Mouse (Mus musculus): Measurements from ENCODE around the gene Ldb1. TPM values are rescaled to one million over a fixed set of nuclear protein-coding genes. Genes with fewer than 3 reads are reported as not detected.

The Ldb1 gene
- 184 and 203 TPM in 2 replicates for total RNA-seq (2017)

- peak; percentile 19 to 51; a peak in 3 of 4 replicates for ATAC-seq (replicated peaks in 1 of 2; ENCODE audit: insufficient read depth in 1 of 2, low FRiP score in 2 of 2, low TSS enrichment in 1 of 2, low read depth in 1 of 2, poor library complexity in 2 of 2, severe bottlenecking in 2 of 2)
Observed at GRCm38 (mm10) chr19:46044993-46045695, at the start of gene Ldb1. TSS of gene Ldb1 (minus strand) at chr19:46045214.

DNA sequence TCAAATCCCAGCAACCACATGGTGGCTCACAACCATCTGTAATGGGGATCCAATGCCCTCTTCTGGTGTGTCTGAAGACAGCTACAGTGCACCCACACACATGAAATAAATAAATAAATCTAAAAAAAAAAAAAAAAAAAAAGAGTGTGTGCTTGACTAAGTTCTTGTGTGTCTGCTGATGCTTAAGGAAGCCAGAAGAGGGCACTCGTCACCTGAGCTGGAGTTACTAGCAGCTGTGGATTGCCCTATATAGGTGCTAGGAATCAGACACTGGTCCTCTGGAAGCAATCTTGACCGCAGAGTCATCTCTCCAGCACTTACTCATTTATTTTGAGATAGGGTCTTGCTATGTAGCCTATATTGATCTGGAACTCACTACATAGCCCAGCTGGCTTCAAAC is 49.1 kb upstream of the Ldb1 start:
- no peak for ATAC-seq (replicated peaks in 1 of 2; ENCODE audit: insufficient read depth in 1 of 2, low FRiP score in 2 of 2, low TSS enrichment in 1 of 2, low read depth in 1 of 2, poor library complexity in 2 of 2, severe bottlenecking in 2 of 2)

DNA sequence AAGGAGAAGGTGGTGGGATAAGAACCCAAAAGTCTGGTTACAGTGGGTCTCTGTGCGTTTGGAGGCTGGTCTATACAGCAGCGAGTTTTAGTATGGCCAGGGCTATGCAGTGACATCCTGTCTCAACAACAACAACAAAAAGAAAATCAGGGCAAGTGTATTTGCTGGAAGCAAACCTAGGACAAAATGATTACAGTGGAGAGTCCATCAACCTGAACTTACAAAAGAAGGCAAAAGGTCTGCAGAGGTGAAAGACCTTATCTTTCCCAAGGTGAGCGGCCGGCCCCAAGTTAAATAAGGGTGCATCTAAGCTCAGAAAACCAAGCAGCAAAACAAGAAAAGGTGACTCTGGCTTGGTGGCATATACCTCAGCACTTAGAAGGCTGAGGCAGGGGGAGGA is 46.6 kb upstream of the Ldb1 start:
- no peak for ATAC-seq (replicated peaks in 1 of 2; ENCODE audit: insufficient read depth in 1 of 2, low FRiP score in 2 of 2, low TSS enrichment in 1 of 2, low read depth in 1 of 2, poor library complexity in 2 of 2, severe bottlenecking in 2 of 2)

DNA sequence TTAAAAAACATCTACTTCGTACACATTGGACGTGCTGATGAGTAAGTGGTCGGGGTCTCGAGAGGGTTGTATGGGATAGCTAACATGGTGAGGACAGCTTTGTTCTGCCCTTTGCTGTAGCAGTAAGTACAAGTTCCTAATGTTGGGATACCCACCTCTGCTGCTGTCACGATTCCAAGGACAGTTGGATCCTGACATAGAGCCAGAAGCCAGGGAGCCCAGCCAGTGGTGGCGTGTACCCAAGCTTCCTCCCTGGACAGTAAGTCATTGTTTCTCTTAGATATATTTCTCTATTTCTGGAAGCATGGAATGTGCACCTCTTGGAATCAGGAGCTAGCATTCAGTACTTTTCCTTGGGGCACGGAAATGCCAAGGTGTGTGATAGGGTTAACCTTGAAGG is 42.9 kb upstream of the Ldb1 start:
- no peak for ATAC-seq (replicated peaks in 1 of 2; ENCODE audit: insufficient read depth in 1 of 2, low FRiP score in 2 of 2, low TSS enrichment in 1 of 2, low read depth in 1 of 2, poor library complexity in 2 of 2, severe bottlenecking in 2 of 2)

DNA sequence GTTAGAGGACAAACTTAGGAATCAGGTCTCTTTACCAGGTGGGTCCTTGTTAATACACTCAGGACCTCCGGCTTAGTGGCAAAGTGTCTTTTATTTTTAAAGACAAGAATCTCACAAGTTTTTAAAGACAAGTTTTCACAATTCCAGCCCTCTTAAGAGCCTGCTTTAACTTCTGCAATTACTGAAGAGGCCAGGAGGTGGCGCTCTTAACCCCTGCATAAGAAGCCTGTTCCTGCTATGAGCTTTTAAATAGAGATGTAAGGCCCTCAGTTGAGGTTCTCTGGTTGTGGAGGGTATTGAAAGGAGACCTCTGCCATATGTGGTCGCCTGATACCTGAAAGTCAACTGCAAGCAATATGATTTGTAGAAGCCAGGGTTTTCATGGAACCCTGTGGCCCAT is 41.3 kb upstream of the Ldb1 start:
- peak; percentile 53 to 62; a peak in 3 of 4 replicates for ATAC-seq (replicated peaks in 1 of 2; ENCODE audit: insufficient read depth in 1 of 2, low FRiP score in 2 of 2, low TSS enrichment in 1 of 2, low read depth in 1 of 2, poor library complexity in 2 of 2, severe bottlenecking in 2 of 2)

DNA sequence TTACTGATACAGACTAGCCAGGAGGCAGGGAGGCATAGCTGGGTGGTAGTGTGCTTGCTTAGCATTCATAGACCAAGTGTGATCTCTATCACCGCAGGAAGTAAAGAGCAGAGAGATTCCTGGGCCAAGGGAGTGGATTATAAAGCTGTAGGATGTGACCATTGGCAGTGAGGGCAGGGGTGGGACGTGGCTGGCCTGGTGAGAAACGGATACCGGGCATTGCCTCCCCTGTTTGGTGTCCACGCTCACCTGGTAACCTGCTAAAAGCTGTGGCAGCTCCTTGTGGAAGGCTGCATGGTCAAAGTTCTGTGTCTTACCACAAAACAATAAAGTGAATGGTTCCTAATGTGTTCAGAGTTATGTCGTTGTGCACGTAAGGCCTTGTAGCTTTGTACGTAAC is 40.2 kb upstream of the Ldb1 start:
- ATAC-seq (replicated peaks in 1 of 2; ENCODE audit: insufficient read depth in 1 of 2, low FRiP score in 2 of 2, low TSS enrichment in 1 of 2, low read depth in 1 of 2, poor library complexity in 2 of 2, severe bottlenecking in 2 of 2) = no peak

DNA sequence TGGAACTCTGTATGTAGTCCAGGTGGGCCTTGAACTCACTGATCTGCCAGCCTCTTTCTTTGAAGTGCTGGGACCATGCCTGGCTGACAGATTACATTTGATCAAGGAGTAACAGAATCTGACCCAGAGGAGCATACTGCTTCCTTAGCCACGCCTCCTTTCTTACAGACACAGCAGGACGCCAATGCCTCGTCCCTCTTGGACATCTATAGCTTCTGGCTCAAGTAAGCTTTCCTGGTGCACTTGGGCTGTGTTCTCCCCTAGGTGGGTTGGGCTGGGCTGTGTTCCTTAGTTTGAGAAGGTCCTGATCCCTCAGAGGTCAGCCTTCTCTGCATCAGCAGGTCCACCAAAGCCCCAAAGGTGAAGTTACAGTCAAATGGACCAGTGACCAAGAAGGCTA is 33.5 kb upstream of the Ldb1 start:
- ATAC-seq (replicated peaks in 1 of 2; ENCODE audit: insufficient read depth in 1 of 2, low FRiP score in 2 of 2, low TSS enrichment in 1 of 2, low read depth in 1 of 2, poor library complexity in 2 of 2, severe bottlenecking in 2 of 2) = no peak

DNA sequence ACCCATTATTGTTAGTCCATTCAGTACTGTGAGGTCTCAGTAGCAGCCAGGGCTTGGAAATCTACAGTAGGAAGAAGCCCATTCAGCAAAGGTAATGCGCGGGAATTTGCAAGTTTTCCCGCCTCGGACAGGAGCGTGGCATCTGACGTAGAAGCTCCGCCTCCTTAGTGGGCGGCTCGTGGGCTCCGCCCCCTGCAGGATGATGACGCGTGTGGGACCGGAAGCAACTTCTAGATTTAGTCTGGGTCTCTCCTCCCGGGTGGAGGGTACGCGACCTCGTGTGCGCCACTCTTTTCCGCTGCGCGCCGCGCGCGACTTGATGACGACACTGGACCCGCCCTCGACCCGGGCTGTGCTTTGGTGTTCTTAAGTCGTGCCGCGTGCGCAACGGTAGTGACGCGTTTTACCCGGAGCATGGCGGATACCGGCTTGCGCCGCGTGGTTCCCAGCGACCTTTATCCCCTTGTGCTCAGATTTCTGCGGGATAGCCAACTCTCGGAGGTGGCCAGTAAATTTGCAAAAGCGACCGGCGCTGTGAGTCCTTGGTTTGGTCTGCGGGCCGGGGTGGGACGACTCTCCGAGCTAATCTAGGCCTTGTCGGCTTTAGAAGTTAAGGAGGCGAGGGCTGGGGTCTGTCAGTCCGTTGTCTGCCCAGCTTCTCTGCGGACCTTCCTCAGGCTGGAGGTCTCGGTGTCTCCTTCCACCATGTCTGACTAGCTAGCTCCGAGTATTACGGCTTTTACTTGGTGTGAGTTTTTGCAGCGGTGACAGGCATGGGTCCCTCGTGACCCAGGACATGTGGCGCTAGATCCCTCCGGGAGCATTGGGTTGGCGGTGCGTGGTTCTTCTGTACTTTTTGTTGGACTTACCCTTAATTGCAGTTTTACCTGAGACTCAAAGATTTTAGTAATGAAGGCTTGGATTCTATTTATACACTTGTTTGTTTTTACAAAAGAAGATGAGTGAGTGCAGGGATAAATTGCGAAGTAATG is 30.9 kb upstream of the Ldb1 start, which contains the start of gene Nolc1:
TSS of gene Nolc1 (plus strand) at position 248 of the 992 bp plus-strand sequence.
- peak; percentile 96 to 97 for ATAC-seq (replicated peaks in 1 of 2; ENCODE audit: insufficient read depth in 1 of 2, low FRiP score in 2 of 2, low TSS enrichment in 1 of 2, low read depth in 1 of 2, poor library complexity in 2 of 2, severe bottlenecking in 2 of 2)

- ATAC-seq (replicated peaks in 1 of 2; ENCODE audit: insufficient read depth in 1 of 2, low FRiP score in 2 of 2, low TSS enrichment in 1 of 2, low read depth in 1 of 2, poor library complexity in 2 of 2, severe bottlenecking in 2 of 2) = no peak
Observed at GRCm38 (mm10) chr19:46074266-46074665, 29.3 kb upstream of the Ldb1 start.

DNA sequence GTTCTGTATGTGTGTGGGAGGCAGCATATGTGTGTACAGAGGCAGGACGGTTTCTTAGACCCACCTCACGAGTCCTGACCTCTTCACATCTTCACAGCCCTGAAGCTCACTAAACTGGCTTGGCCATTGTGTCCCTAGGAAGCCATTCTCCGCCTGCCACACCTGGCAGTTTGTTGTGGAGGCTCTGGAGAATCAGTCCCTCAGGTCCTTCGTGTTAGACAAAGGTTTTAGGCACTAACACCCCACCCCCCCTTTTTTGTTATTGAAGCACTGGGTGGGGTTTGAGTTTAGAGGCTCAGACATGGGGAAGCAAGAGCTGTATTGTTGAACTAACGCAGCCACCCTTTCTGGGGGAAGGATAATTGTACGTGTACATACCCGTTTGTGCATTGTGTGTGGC is 28.3 kb upstream of the Ldb1 start:
- no peak for ATAC-seq (replicated peaks in 1 of 2; ENCODE audit: insufficient read depth in 1 of 2, low FRiP score in 2 of 2, low TSS enrichment in 1 of 2, low read depth in 1 of 2, poor library complexity in 2 of 2, severe bottlenecking in 2 of 2)

DNA sequence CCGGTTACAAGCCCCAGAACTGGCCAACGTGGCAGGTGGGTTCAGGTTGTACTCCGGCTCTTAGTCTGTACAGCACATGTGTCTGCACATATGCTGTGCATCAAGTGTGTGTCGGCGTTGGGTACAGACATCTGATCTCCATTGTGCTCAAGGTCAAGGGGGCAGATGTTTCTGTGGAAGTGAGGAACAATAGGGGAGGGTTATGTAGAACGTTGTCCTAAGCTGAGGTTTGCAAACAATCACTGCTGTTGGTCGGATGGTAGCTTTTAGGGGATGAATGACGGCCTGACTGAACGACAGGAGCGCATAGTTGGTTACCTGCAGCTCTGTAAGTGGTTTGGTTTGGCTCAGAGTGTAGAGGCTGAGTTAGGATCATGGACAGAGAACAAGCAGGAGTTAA is 23.0 kb upstream of the Ldb1 start:
- no peak for ATAC-seq (replicated peaks in 1 of 2; ENCODE audit: insufficient read depth in 1 of 2, low FRiP score in 2 of 2, low TSS enrichment in 1 of 2, low read depth in 1 of 2, poor library complexity in 2 of 2, severe bottlenecking in 2 of 2)

GRCm38 (mm10) chr19:46060845-46061244 is 15.8 kb upstream of the Ldb1 start:
- ATAC-seq (replicated peaks in 1 of 2; ENCODE audit: insufficient read depth in 1 of 2, low FRiP score in 2 of 2, low TSS enrichment in 1 of 2, low read depth in 1 of 2, poor library complexity in 2 of 2, severe bottlenecking in 2 of 2) = no peak

DNA sequence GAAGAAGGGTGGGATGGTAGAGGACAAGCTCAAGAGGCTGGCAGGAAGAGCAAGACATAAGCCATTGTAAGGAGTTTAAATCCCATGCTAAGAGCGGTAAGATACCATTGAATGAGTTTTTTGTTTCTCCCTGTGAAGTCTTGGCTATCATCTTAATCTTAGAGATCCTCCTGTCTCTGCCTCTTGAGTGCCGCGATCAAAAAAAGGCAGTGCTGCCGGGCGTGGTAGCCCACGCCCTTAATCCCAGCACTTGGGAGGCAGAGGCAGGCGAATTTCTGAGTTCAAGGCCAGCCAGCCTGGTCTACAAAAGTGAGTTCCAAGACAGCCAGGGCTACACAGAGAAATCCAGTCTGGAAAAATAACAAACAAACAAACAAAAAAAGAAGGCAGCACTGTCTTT is 13.5 kb upstream of the Ldb1 start:
- no peak for ATAC-seq (replicated peaks in 1 of 2; ENCODE audit: insufficient read depth in 1 of 2, low FRiP score in 2 of 2, low TSS enrichment in 1 of 2, low read depth in 1 of 2, poor library complexity in 2 of 2, severe bottlenecking in 2 of 2)

- ATAC-seq (replicated peaks in 1 of 2; ENCODE audit: insufficient read depth in 1 of 2, low FRiP score in 2 of 2, low TSS enrichment in 1 of 2, low read depth in 1 of 2, poor library complexity in 2 of 2, severe bottlenecking in 2 of 2) = peak in 1 of 2 experiments; percentile 24; a peak in 2 of 4 replicates
Observed at GRCm38 (mm10) chr19:46056947-46057607, 12.1 kb upstream of the Ldb1 start.

GRCm38 (mm10) chr19:46056388-46056946 is 11.5 kb upstream of the Ldb1 start:
- peak; percentile 93 to 97 for ATAC-seq (replicated peaks in 1 of 2; ENCODE audit: insufficient read depth in 1 of 2, low FRiP score in 2 of 2, low TSS enrichment in 1 of 2, low read depth in 1 of 2, poor library complexity in 2 of 2, severe bottlenecking in 2 of 2)

GRCm38 (mm10) chr19:46055752-46056387 is 10.9 kb upstream of the Ldb1 start:
- peak; percentile 72 to 91 for ATAC-seq (replicated peaks in 1 of 2; ENCODE audit: insufficient read depth in 1 of 2, low FRiP score in 2 of 2, low TSS enrichment in 1 of 2, low read depth in 1 of 2, poor library complexity in 2 of 2, severe bottlenecking in 2 of 2)

DNA sequence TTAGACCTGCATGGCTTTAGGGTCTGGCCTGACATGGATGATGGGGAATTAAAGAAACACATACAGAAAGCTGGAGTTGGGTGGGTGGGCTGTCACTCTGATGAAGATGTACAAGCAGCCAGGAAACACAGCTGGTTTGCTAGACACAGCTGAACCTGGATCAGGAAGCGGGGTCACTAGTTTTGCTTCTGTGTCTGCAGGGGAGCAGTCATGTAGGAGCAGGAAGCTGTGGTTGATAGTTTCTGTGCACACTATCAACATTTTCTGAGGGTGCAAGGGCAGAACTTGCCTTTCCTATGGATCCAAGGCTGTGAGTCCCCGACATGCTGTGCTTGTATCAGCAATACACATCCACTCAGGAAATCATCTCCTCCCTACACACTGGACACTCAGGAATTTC is 5.4 kb upstream of the Ldb1 start:
- ATAC-seq (replicated peaks in 1 of 2; ENCODE audit: insufficient read depth in 1 of 2, low FRiP score in 2 of 2, low TSS enrichment in 1 of 2, low read depth in 1 of 2, poor library complexity in 2 of 2, severe bottlenecking in 2 of 2) = peak; percentile 32 to 49; a peak in 2 of 4 replicates
